ENCODE assay signal across 10 mouse cellular contexts in genomic region chr7:16995345-16995744, GRCm38 (mm10). TPM values are rescaled to one million over a fixed set of nuclear protein-coding genes. Genes with fewer than 3 reads are reported as not detected.
DNase-seq lines count a peak whose midpoint lies in the region; ATAC-seq and TF ChIP-seq lines count a peak whose summit lies in the region.
"Had no signal": no experiment of that assay in that cellular context is flagged by ENCODE, and none has a peak within 500 bp of the region (broad histone marks: within the 10 kb centered on the region; RNA-seq: fewer than 3 reads in every experiment).

No protein-coding gene starts in this region.

- H3K9ac ChIP-seq in kidney, embryonic 16.5 days (replicated peaks; ENCODE audit: low read length), result peak overlapping the region; percentile 86
- H3K9ac ChIP-seq in forebrain, embryonic 11.5 days (ENCODE audit: low read length), result peak overlapping the region; percentile 82; the same call in 1 of the 2 replicates
- no peak overlapping the region for H3K9ac ChIP-seq in intestine, postnatal 0 days (ENCODE audit: low read depth, low read length)
- 0 out of 2 replicates have a peak overlapping the region, but pooled peaks have one; percentile 13 for H3K9ac ChIP-seq in midbrain, postnatal 0 days (replicated peaks; ENCODE audit: low read length, poor library complexity, severe bottlenecking)

- DNase-seq in kidney, postnatal 25 days, result no peak
- DNase-seq in forebrain, embryonic 11.5 days (ENCODE audit: low spot score), result no peak
- DNase-seq in midbrain, postnatal 0 days (ENCODE audit: low spot score), result no peak
- no peak for DNase-seq in ovary, adult 18-20 months (ENCODE audit: low spot score)
- no peak for DNase-seq in gastrocnemius, adult 8-10 months (ENCODE audit: low spot score in 2 of 2)
- DNase-seq: kidney, adult 9 months had no signal

- H3K4me1 ChIP-seq in kidney, embryonic 16.5 days (ENCODE audit: insufficient read depth, low read length), result peaks cover 43% of the 10 kb centered on the region
- H3K4me1 ChIP-seq in forebrain, embryonic 11.5 days (replicated peaks; ENCODE audit: control insufficient read depth, insufficient read depth, low read length), result peaks cover 17% of the 10 kb centered on the region
- H3K4me1 ChIP-seq in intestine, postnatal 0 days (replicated peaks; ENCODE audit: control insufficient read depth, insufficient read depth, low read length), result 0 out of 2 replicates have a peak, but pooled peaks cover 7% of the 10 kb centered on the region
- peaks cover 13% of the 10 kb centered on the region for H3K4me1 ChIP-seq in midbrain, postnatal 0 days (ENCODE audit: insufficient read depth, low read length)

- no peak for ATAC-seq in kidney, embryonic 16.5 days (ENCODE audit: low FRiP score, low TSS enrichment)
- no peak for ATAC-seq in forebrain, embryonic 11.5 days (replicated peaks; ENCODE audit: low FRiP score)
- ATAC-seq in intestine, postnatal 0 days, result no peak
- no peak for ATAC-seq in midbrain, postnatal 0 days (ENCODE audit: low FRiP score)
- ATAC-seq in erythroblast, adult 5-6 weeks (replicated peaks; ENCODE audit: low FRiP score, poor library complexity, severe bottlenecking), result no peak

- peaks cover 22% of the 10 kb centered on the region for H3K36me3 ChIP-seq in kidney, embryonic 16.5 days (ENCODE audit: insufficient read depth, low read length)
- no peaks in the 10 kb centered on the region for H3K36me3 ChIP-seq in forebrain, embryonic 11.5 days (ENCODE audit: control insufficient read depth, insufficient read depth, low read length)
- H3K36me3 ChIP-seq in intestine, postnatal 0 days (ENCODE audit: control insufficient read depth, insufficient read depth), result peaks cover 3% of the 10 kb centered on the region; the same call in 1 of the 2 replicates
- H3K36me3 ChIP-seq in midbrain, postnatal 0 days (ENCODE audit: insufficient read depth, low read length), result no peaks in the 10 kb centered on the region

- 63% methylated on average over 4 of the region's 4 CpGs for WGBS in kidney, embryonic 16.5 days
- 91% methylated on average over 4 of the region's 4 CpGs for WGBS in forebrain, embryonic 11.5 days
- 69% methylated on average over 4 of the region's 4 CpGs for WGBS in intestine, postnatal 0 days
- WGBS in midbrain, postnatal 0 days, result 90% methylated on average over 4 of the region's 4 CpGs

- no peaks in the 10 kb centered on the region for H3K27me3 ChIP-seq in kidney, embryonic 16.5 days (ENCODE audit: insufficient read depth, low read length)
- no peaks in the 10 kb centered on the region for H3K27me3 ChIP-seq in forebrain, embryonic 11.5 days (ENCODE audit: control insufficient read depth, insufficient read depth, low read length)
- H3K27me3 ChIP-seq in intestine, postnatal 0 days (replicated peaks; ENCODE audit: control insufficient read depth, insufficient read depth, low read length), result no peaks in the 10 kb centered on the region
- H3K27me3 ChIP-seq in midbrain, postnatal 0 days (ENCODE audit: insufficient read depth, low read length), result no peaks in the 10 kb centered on the region

- H3K4me2 ChIP-seq in kidney, embryonic 16.5 days (replicated peaks; ENCODE audit: low read depth, low read length), result peak overlapping the region; percentile 81
- H3K4me2 ChIP-seq in forebrain, embryonic 11.5 days (ENCODE audit: low read depth, low read length, severe bottlenecking), result peak overlapping the region; percentile 80
- H3K4me2 ChIP-seq in intestine, postnatal 0 days (replicated peaks; ENCODE audit: low read depth), result peak overlapping the region; percentile 68
- H3K4me2 ChIP-seq in midbrain, postnatal 0 days (ENCODE audit: low read depth, low read length, poor library complexity, severe bottlenecking), result peak overlapping the region; percentile 44

- H3K4me3 ChIP-seq in kidney, embryonic 16.5 days (ENCODE audit: low read length), result peak overlapping the region; percentile 84
- H3K4me3 ChIP-seq in forebrain, embryonic 11.5 days (ENCODE audit: low read depth, low read length), result no peak overlapping the region
- peak overlapping the region; percentile 45 for H3K4me3 ChIP-seq in intestine, postnatal 0 days (ENCODE audit: low read depth, low read length)
- no peak overlapping the region for H3K4me3 ChIP-seq in midbrain, postnatal 0 days (ENCODE audit: low read depth, low read length)

- no peak for TF ChIP-seq CTCF in intestine, postnatal 0 days (IDR thresholded peaks at IDR 0.05; ENCODE audit: low read depth)
- TF ChIP-seq CTCF in midbrain, postnatal 0 days (IDR thresholded peaks at IDR 0.05), result no peak

- no peaks in the 10 kb centered on the region for H3K9me3 ChIP-seq in kidney, embryonic 16.5 days (ENCODE audit: low read length)
- H3K9me3 ChIP-seq in forebrain, embryonic 11.5 days (ENCODE audit: control insufficient read depth, low read length), result no peaks in the 10 kb centered on the region
- no peaks in the 10 kb centered on the region for H3K9me3 ChIP-seq in intestine, postnatal 0 days (ENCODE audit: control insufficient read depth)
- H3K9me3 ChIP-seq in midbrain, postnatal 0 days (ENCODE audit: low read length), result no peaks in the 10 kb centered on the region

- H3K27ac ChIP-seq in kidney, embryonic 16.5 days (ENCODE audit: low read length), result peak overlapping the region; percentile 1; the same call in 1 of the 2 replicates
- no peak overlapping the region for H3K27ac ChIP-seq in forebrain, embryonic 11.5 days (ENCODE audit: low read depth, low read length)
- H3K27ac ChIP-seq in intestine, postnatal 0 days (ENCODE audit: low read depth, low read length), result no peak overlapping the region
- no peak overlapping the region for H3K27ac ChIP-seq in midbrain, postnatal 0 days (ENCODE audit: low read depth, low read length)
- H3K27ac ChIP-seq: macrophage had no signal

RNA-seq across cellular contexts. Expression of gene Ccdc8, which starts 2.8 kb away (rescaled TPM):
- polyA plus RNA-seq in kidney, embryonic 16.5 days (2015; fragmentation: Nextera tagmentation; extraction: Ambion mirVana), result 49.6 and 53.8 TPM in 2 replicates
- 19.0 and 19.5 TPM in 2 replicates for polyA plus RNA-seq in forebrain, embryonic 11.5 days (2014; fragmentation: Nextera tagmentation; extraction: Ambion mirVana)
- polyA plus RNA-seq in intestine, postnatal 0 days (2015; fragmentation: Nextera tagmentation; extraction: Ambion mirVana), result 3.6 and 4.0 TPM in 2 replicates
- 5.5 and 5.8 TPM in 2 replicates for total RNA-seq in midbrain, postnatal 0 days (2014; rRNA removed)
- polyA plus RNA-seq in midbrain, postnatal 0 days (2015; fragmentation: Nextera tagmentation; extraction: Ambion mirVana), result 2.0 and 2.5 TPM in 2 replicates
- total RNA-seq in erythroblast, adult 5-6 weeks (2015; ENCODE audit: low replicate concordance), result 0.19 TPM in 1 of 2 replicates, not detected in the other
- total RNA-seq in erythroblast, adult 5-6 weeks (2017; ENCODE audit: low replicate concordance), result 0.14 and 1.0 TPM in 2 replicates
- under 1 TPM; 0.60 to 0.94 (median 0.76) TPM for total RNA-seq in gastrocnemius, adult 8-10 months (2022)

RNA-seq across cellular contexts. Expression of gene Gm42372, which starts 12.5 kb away (rescaled TPM):
- 0.20 and 0.26 TPM in 2 replicates for polyA plus RNA-seq in kidney, embryonic 16.5 days (2015; fragmentation: Nextera tagmentation; extraction: Ambion mirVana)
- 1.4 and 1.8 TPM in 2 replicates for polyA plus RNA-seq in forebrain, embryonic 11.5 days (2014; fragmentation: Nextera tagmentation; extraction: Ambion mirVana)
- polyA plus RNA-seq in intestine, postnatal 0 days (2015; fragmentation: Nextera tagmentation; extraction: Ambion mirVana), result 0.09 and 0.10 TPM in 2 replicates
- 48.8 and 49.0 TPM in 2 replicates for total RNA-seq in midbrain, postnatal 0 days (2014; rRNA removed)
- 9.0 and 9.2 TPM in 2 replicates for polyA plus RNA-seq in midbrain, postnatal 0 days (2015; fragmentation: Nextera tagmentation; extraction: Ambion mirVana)
- not detected in 2 replicates for total RNA-seq in erythroblast, adult 5-6 weeks (2015; ENCODE audit: low replicate concordance)
- 0.28 TPM in 1 of 2 replicates, not detected in the other for total RNA-seq in erythroblast, adult 5-6 weeks (2017; ENCODE audit: low replicate concordance)
- not detected for total RNA-seq in gastrocnemius, adult 8-10 months (2022)
- polyA plus RNA-seq: macrophage had no signal

RNA-seq across cellular contexts. Expression of gene Ppp5c, which starts 32.4 kb away (rescaled TPM):
- 122 and 125 TPM in 2 replicates for polyA plus RNA-seq in kidney, embryonic 16.5 days (2015; fragmentation: Nextera tagmentation; extraction: Ambion mirVana)
- polyA plus RNA-seq in forebrain, embryonic 11.5 days (2014; fragmentation: Nextera tagmentation; extraction: Ambion mirVana), result 123 and 132 TPM in 2 replicates
- polyA plus RNA-seq in intestine, postnatal 0 days (2015; fragmentation: Nextera tagmentation; extraction: Ambion mirVana), result 44.4 and 45.0 TPM in 2 replicates
- total RNA-seq in midbrain, postnatal 0 days (2014; rRNA removed), result 56.4 and 61.0 TPM in 2 replicates
- polyA plus RNA-seq in midbrain, postnatal 0 days (2015; fragmentation: Nextera tagmentation; extraction: Ambion mirVana), result 144 and 145 TPM in 2 replicates
- 14.0 and 21.3 TPM in 2 replicates for total RNA-seq in erythroblast, adult 5-6 weeks (2015; ENCODE audit: low replicate concordance)
- 10.6 and 18.9 TPM in 2 replicates for total RNA-seq in erythroblast, adult 5-6 weeks (2017; ENCODE audit: low replicate concordance)
- 10 to 100 TPM; 53.5 to 62.3 (median 60.6) TPM for total RNA-seq in gastrocnemius, adult 8-10 months (2022)

RNA-seq across cellular contexts. Expression of gene Pnmal1, which starts 35.9 kb away (rescaled TPM):
- 0.62 and 0.65 TPM in 2 replicates for polyA plus RNA-seq in kidney, embryonic 16.5 days (2015; fragmentation: Nextera tagmentation; extraction: Ambion mirVana)
- 20.4 and 22.7 TPM in 2 replicates for polyA plus RNA-seq in forebrain, embryonic 11.5 days (2014; fragmentation: Nextera tagmentation; extraction: Ambion mirVana)
- polyA plus RNA-seq in intestine, postnatal 0 days (2015; fragmentation: Nextera tagmentation; extraction: Ambion mirVana), result 2.0 and 2.2 TPM in 2 replicates
- 41.2 and 54.0 TPM in 2 replicates for total RNA-seq in midbrain, postnatal 0 days (2014; rRNA removed)
- polyA plus RNA-seq in midbrain, postnatal 0 days (2015; fragmentation: Nextera tagmentation; extraction: Ambion mirVana), result 64.8 and 65.2 TPM in 2 replicates
- not detected in 2 replicates for total RNA-seq in erythroblast, adult 5-6 weeks (2015; ENCODE audit: low replicate concordance)
- not detected in 2 replicates for total RNA-seq in erythroblast, adult 5-6 weeks (2017; ENCODE audit: low replicate concordance)
- total RNA-seq in gastrocnemius, adult 8-10 months (2022), result under 1 TPM in 1 of 4 experiments, not detected in 3; 0.07 TPM
- polyA plus RNA-seq: macrophage had no signal

RNA-seq across cellular contexts. Expression of gene Pnmal2, which starts 50.9 kb away (rescaled TPM):
- 7.4 and 7.5 TPM in 2 replicates for polyA plus RNA-seq in kidney, embryonic 16.5 days (2015; fragmentation: Nextera tagmentation; extraction: Ambion mirVana)
- polyA plus RNA-seq in forebrain, embryonic 11.5 days (2014; fragmentation: Nextera tagmentation; extraction: Ambion mirVana), result 12.3 and 13.0 TPM in 2 replicates
- 3.3 and 3.6 TPM in 2 replicates for polyA plus RNA-seq in intestine, postnatal 0 days (2015; fragmentation: Nextera tagmentation; extraction: Ambion mirVana)
- 155 and 174 TPM in 2 replicates for total RNA-seq in midbrain, postnatal 0 days (2014; rRNA removed)
- 180 and 187 TPM in 2 replicates for polyA plus RNA-seq in midbrain, postnatal 0 days (2015; fragmentation: Nextera tagmentation; extraction: Ambion mirVana)
- total RNA-seq in erythroblast, adult 5-6 weeks (2015; ENCODE audit: low replicate concordance), result not detected in 2 replicates
- total RNA-seq in erythroblast, adult 5-6 weeks (2017; ENCODE audit: low replicate concordance), result not detected in 2 replicates
- under 1 TPM; 0.24 to 0.76 (median 0.41) TPM for total RNA-seq in gastrocnemius, adult 8-10 months (2022)
- polyA plus RNA-seq: macrophage had no signal

Comparison
In these comparisons a context has a peak if more than half of its experiments do, and no peak if none do; other contexts are left out.
1. H3K4me3 ChIP-seq: peak in kidney, embryonic 16.5 days (single experiment) and intestine, postnatal 0 days (single experiment); none in forebrain, embryonic 11.5 days (single experiment) and midbrain, postnatal 0 days (single experiment).
2. Peak in every context shown above with its lines, with median percentiles within 50 percentile points of each other: H3K4me2 ChIP-seq.